Mouse (Mus musculus): Measurements from ENCODE around the gene Gm49384.
A peak's percentile ranks its signal among the peaks of the same experiment; 100 is the strongest.

DNA sequence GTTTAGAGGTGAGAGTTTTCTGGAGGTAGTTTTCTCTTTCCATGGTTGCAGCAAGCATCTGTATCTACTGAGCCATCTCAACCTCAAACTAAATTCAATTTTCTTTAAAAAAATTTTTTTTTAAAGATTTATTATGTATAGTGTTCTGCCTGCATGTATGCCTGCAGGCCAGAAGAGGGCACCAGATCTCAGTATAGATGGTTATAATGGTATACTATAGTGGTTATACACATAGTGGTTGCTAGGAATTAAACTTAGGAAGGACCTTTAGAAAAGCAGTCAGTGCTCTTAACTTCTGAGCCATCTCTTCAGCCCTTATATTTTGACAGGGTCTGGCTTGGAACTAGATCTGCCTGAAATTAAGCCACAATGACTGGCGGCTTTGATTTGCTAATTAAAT is 13.5 kb downstream of the Gm49384 start:
- TF ChIP-seq CTCF (IDR thresholded peaks at IDR 0.05; ENCODE audit: low read depth) = peak; percentile 67
- no peak for TF ChIP-seq EP300 (optimal IDR thresholded peaks at IDR 0.05)

Measured in stomach, postnatal 0 days (tissue).